Mouse (Mus musculus) neural tube, embryonic 15.5 days (tissue): ENCODE data around the gene Myb. TPM values are rescaled to one million over a fixed set of nuclear protein-coding genes. Genes with fewer than 3 reads are reported as not detected.

Source experiments
- ATAC-seq: fragments of 200-750 bp; cut with Nextera tagmentation; 2 replicates; pipeline ENCODE4 v1.8.0; 2017; ENCODE audit warnings: mild to moderate bottlenecking, moderate TSS enrichment, moderate library complexity; ENCODE audit not compliant: low FRiP score
- H3K27ac ChIP-seq: fragments of 300-500 bp; sonication (generic); replicated peaks from 2 replicates; pipeline ENCODE4 v1.5.1; 2015; ENCODE audit warnings: mild to moderate bottlenecking, inconsistent platforms
- H3K27me3 ChIP-seq: fragments of 300-500 bp; sonication (generic); replicated peaks from 2 replicates; pipeline ENCODE4 v1.6.1; 2015; ENCODE audit warnings: inconsistent platforms
- H3K36me3 ChIP-seq: fragments of 300-500 bp; sonication (generic); 2 replicates; pipeline ENCODE4 v1.6.1; 2015; ENCODE audit warnings: inconsistent platforms
- H3K4me1 ChIP-seq: fragments of 300-500 bp; sonication (generic); 2 replicates; pipeline ENCODE4 v1.6.1; 2015; ENCODE audit warnings: inconsistent platforms
- H3K4me2 ChIP-seq: fragments of 300-500 bp; sonication (generic); 2 replicates; pipeline ENCODE4 v1.6.1; 2015; ENCODE audit warnings: inconsistent platforms, mild to moderate bottlenecking, moderate library complexity
- H3K4me3 ChIP-seq: fragments of 300-500 bp; sonication (generic); replicated peaks from 2 replicates; pipeline ENCODE4 v1.5.1; 2015; ENCODE audit warnings: mild to moderate bottlenecking, inconsistent platforms
- H3K9ac ChIP-seq: fragments of 300-500 bp; sonication (generic); replicated peaks from 2 replicates; pipeline ENCODE4 v1.6.1; 2015; ENCODE audit warnings: mild to moderate bottlenecking, inconsistent platforms
- H3K9me3 ChIP-seq: fragments of 300-500 bp; sonication (generic); replicated peaks from 2 replicates; pipeline ENCODE4 v1.6.1; 2016; ENCODE audit warnings: inconsistent platforms
- WGBS: fragments of 180-500 bp; shearing (Covaris S2); methylation state at CpG from one replicate; pipeline ENCODE4 v1.1.7; 2015; ENCODE audit warnings: mixed read lengths; 5-methylcytosine and 5-hydroxymethylcytosine counted together
- polyA plus RNA-seq: library from polyadenylated mRNA; unstranded; fragments of >200 nt; fragmentation: Nextera tagmentation; extraction: Ambion mirVana; gene quantifications from 2 replicates; pipeline ENCODE4 v1.2.1, GENCODE M21; 2015

The Myb gene
- polyA plus RNA-seq, 1 experiment from 2014 or later: 1.8 TPM

DNA sequence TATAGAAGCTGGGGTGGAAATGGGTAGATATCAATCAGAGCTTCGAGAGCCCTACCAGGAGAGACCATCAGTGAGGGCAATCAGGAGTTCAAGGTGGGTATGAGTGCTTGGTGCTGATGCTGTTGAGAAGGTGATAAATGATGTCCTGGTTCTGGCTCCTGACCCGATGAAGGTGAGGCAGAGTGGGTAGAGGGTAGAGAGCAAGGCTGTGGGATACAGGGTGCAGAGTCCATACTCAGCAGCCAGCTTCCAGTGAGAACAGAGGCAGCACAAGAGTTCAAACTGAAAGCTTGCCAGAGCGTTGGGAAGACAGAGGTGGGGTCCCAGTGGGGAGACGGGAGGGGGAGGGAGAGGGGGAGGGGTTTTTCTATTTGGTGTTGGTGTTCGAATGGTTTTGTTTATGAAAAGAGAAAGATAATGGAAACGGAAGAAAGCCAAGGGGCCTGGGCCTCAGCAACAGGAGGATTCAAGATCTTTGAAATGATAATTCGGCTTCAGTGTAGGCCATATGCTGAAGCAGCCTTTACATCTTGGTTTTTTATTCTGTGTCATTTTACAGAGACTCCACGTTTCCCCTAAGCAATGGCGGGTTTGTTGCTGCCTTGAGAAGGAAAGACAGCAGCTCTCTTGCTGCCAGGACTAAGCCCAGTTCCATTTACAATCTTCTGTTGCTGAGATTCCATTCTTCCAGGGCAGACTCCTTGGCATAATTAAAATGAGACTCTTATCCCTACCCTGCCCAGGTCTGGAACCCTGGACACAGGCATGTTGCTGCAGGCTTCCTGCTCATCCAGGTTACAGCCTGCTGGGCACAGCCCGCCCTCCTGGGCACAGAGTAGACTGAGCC, 32.5 kb upstream of the Myb start:
- H3K9ac ChIP-seq: no peak overlapping the region
- ATAC-seq: no peak
- H3K4me2 ChIP-seq: no peak overlapping the region
- no peaks in the 10 kb centered on the region for H3K27me3 ChIP-seq
- no peak overlapping the region for H3K27ac ChIP-seq
- H3K36me3 ChIP-seq: no peaks in the 10 kb centered on the region
- H3K9me3 ChIP-seq: no peaks in the 10 kb centered on the region
- WGBS: 42% methylated on average over 10 of the region's 10 CpGs
- no peak overlapping the region for H3K4me3 ChIP-seq
- peaks cover 4% of the 10 kb centered on the region; the same call in 1 of the 2 replicates for H3K4me1 ChIP-seq

GRCm38 (mm10) chr10:21192436-21192835, 31.7 kb upstream of the Myb start:
- no peak overlapping the region for H3K9ac ChIP-seq
- H3K4me1 ChIP-seq: peaks cover 4% of the 10 kb centered on the region; the same call in 1 of the 2 replicates
- no peak overlapping the region for H3K27ac ChIP-seq
- no peaks in the 10 kb centered on the region for H3K9me3 ChIP-seq
- H3K4me2 ChIP-seq: no peak overlapping the region
- ATAC-seq: no peak
- H3K36me3 ChIP-seq: no peaks in the 10 kb centered on the region
- H3K27me3 ChIP-seq: 0 out of 2 replicates have a peak, but pooled peaks cover 4% of the 10 kb centered on the region
- no peak overlapping the region for H3K4me3 ChIP-seq
- WGBS: 82% methylated on average over 10 of the region's 10 CpGs

- no peak overlapping the region for H3K4me2 ChIP-seq
- 0 out of 2 replicates have a peak, but pooled peaks cover 4% of the 10 kb centered on the region for H3K27me3 ChIP-seq
- 78% methylated on average over 9 of the region's 9 CpGs for WGBS
- H3K4me3 ChIP-seq: no peak overlapping the region
- H3K36me3 ChIP-seq: no peaks in the 10 kb centered on the region
- no peaks in the 10 kb centered on the region for H3K9me3 ChIP-seq
- no peak overlapping the region for H3K9ac ChIP-seq
- no peak overlapping the region for H3K27ac ChIP-seq
- ATAC-seq: no peak
- H3K4me1 ChIP-seq: peaks cover 4% of the 10 kb centered on the region; the same call in 1 of the 2 replicates
Measured at GRCm38 (mm10) chr10:21189756-21190397, 29.1 kb upstream of the Myb start.

GRCm38 (mm10) chr10:21189275-21189601, 28.5 kb upstream of the Myb start:
- H3K4me2 ChIP-seq: peak overlapping the region; percentile 55
- H3K27ac ChIP-seq: no peak overlapping the region
- no peaks in the 10 kb centered on the region for H3K9me3 ChIP-seq
- 0 out of 2 replicates have a peak overlapping the region, but pooled peaks have one; percentile 18 for H3K9ac ChIP-seq
- H3K4me1 ChIP-seq: peaks cover 4% of the 10 kb centered on the region; the same call in 1 of the 2 replicates
- H3K27me3 ChIP-seq: 0 out of 2 replicates have a peak, but pooled peaks cover 4% of the 10 kb centered on the region
- ATAC-seq: peak; percentile 77; the same call in 1 of the 2 replicates
- no peaks in the 10 kb centered on the region for H3K36me3 ChIP-seq
- H3K4me3 ChIP-seq: peak overlapping the region; percentile 29
- WGBS: 25% methylated on average over 8 of the region's 8 CpGs

- Histone ChIP-seq H3K9me3 (no peaks in the 10 kb centered on the region), H3K4me1 (peaks cover 4% of the 10 kb centered on the region; the same call in 1 of the 2 replicates), H3K4me3 (peak overlapping the region; percentile 29), H3K36me3 (no peaks in the 10 kb centered on the region), H3K27ac (no peak overlapping the region), H3K4me2 (peak overlapping the region; percentile 55), H3K27me3 (0 out of 2 replicates have a peak, but pooled peaks cover 4% of the 10 kb centered on the region), H3K9ac (0 out of 2 replicates have a peak overlapping the region, but pooled peaks have one; percentile 39)
- 29% methylated on average over 11 of the region's 11 CpGs for WGBS
- ATAC-seq: peak; percentile 83; the same call in 1 of the 2 replicates
Measured at GRCm38 (mm10) chr10:21188564-21189274, 27.9 kb upstream of the Myb start.

DNA sequence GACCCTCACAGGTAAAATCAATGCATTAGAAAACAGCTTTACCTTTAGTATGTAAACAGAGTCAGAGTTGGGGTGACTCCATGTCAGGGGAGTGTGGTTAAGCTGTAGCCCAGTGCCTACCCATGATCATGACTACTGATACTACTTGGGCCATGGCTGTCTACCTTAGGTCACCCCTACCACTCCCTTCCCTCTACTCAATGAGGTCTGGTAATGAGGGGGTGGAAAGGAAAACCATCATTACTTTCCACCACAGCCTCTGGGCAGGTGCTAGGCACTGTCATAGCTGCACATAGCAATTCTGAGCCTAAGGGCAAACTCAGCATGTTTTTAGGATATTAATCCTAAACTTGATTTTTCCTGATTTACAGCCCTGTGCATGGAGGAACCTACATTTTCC, 27.1 kb upstream of the Myb start:
- no peak overlapping the region for H3K9ac ChIP-seq
- no peaks in the 10 kb centered on the region for H3K36me3 ChIP-seq
- H3K4me1 ChIP-seq: peaks cover 4% of the 10 kb centered on the region; the same call in 1 of the 2 replicates
- no peaks in the 10 kb centered on the region for H3K9me3 ChIP-seq
- 0 out of 2 replicates have a peak, but pooled peaks cover 4% of the 10 kb centered on the region for H3K27me3 ChIP-seq
- no peak overlapping the region for H3K27ac ChIP-seq
- H3K4me2 ChIP-seq: no peak overlapping the region
- no peak for ATAC-seq
- H3K4me3 ChIP-seq: no peak overlapping the region

GRCm38 (mm10) chr10:21186733-21187132, 25.9 kb upstream of the Myb start:
- Histone ChIP-seq H3K27ac (no peak overlapping the region), H3K9me3 (no peaks in the 10 kb centered on the region), H3K27me3 (0 out of 2 replicates have a peak, but pooled peaks cover 4% of the 10 kb centered on the region), H3K4me2 (no peak overlapping the region), H3K4me1 (peaks cover 4% of the 10 kb centered on the region; the same call in 1 of the 2 replicates), H3K4me3 (no peak overlapping the region), H3K9ac (no peak overlapping the region), H3K36me3 (no peaks in the 10 kb centered on the region)
- ATAC-seq: no peak
- 85% methylated on average over 5 of the region's 5 CpGs for WGBS

DNA sequence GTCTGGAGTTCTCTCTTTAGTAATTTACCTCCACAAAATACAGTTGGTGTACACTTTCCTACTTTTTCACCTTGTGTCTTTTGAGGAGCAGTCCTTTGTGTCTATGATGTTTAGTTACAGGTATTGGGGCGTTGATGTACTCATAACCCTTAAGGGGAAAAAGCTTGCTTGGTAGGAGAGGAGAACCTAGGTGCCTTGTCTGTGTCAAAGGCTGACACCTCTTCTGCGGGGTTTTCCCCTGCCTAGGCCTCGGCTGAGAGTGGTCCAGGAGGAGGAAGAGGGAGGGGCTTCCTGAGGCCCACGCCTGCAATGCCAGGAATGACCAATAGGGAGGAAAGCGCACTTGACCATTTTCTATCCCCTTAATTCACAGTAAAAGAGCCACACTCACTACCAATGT, 17.9 kb upstream of the Myb start:
- no peaks in the 10 kb centered on the region for H3K27me3 ChIP-seq
- no peaks in the 10 kb centered on the region for H3K4me1 ChIP-seq
- ATAC-seq: no peak
- WGBS: 46% methylated on average over 5 of the region's 5 CpGs
- H3K9me3 ChIP-seq: no peaks in the 10 kb centered on the region
- H3K9ac ChIP-seq: no peak overlapping the region
- no peak overlapping the region for H3K4me2 ChIP-seq
- no peak overlapping the region for H3K27ac ChIP-seq
- no peak overlapping the region for H3K4me3 ChIP-seq
- no peaks in the 10 kb centered on the region for H3K36me3 ChIP-seq

DNA sequence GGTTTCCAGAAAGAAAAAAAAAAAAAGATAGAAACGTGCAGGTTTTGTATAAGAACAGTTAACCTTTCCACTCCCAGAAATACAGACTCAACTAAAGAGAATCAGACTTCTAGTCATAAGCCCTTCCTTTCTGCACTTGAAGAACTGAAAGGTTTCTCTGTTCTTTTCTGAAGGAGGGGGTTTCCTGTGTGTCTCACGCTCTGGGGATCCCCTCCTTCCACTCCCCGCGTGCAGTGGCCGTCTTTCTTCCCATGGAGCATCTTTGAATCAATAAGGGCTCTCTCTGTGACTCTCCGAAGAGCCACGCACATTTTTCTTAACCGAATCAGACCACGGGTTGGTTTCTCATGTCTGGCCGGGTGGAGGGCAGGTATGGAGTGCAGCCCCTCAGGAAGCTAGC, 17.5 kb upstream of the Myb start:
- Histone ChIP-seq H3K27ac (no peak overlapping the region), H3K9me3 (no peaks in the 10 kb centered on the region), H3K4me2 (no peak overlapping the region), H3K36me3 (no peaks in the 10 kb centered on the region), H3K27me3 (no peaks in the 10 kb centered on the region), H3K4me1 (no peaks in the 10 kb centered on the region), H3K4me3 (no peak overlapping the region), H3K9ac (no peak overlapping the region)
- WGBS: 81% methylated on average over 10 of the region's 10 CpGs
- ATAC-seq: no peak

GRCm38 (mm10) chr10:21172650-21173200, 11.9 kb upstream of the Myb start:
- H3K36me3 ChIP-seq: no peaks in the 10 kb centered on the region
- H3K4me1 ChIP-seq: no peaks in the 10 kb centered on the region
- no peak overlapping the region for H3K4me3 ChIP-seq
- 85% methylated on average over 4 of the region's 4 CpGs for WGBS
- ATAC-seq: no peak
- H3K27me3 ChIP-seq: no peaks in the 10 kb centered on the region
- no peaks in the 10 kb centered on the region for H3K9me3 ChIP-seq
- H3K27ac ChIP-seq: no peak overlapping the region
- no peak overlapping the region for H3K4me2 ChIP-seq
- H3K9ac ChIP-seq: no peak overlapping the region

DNA sequence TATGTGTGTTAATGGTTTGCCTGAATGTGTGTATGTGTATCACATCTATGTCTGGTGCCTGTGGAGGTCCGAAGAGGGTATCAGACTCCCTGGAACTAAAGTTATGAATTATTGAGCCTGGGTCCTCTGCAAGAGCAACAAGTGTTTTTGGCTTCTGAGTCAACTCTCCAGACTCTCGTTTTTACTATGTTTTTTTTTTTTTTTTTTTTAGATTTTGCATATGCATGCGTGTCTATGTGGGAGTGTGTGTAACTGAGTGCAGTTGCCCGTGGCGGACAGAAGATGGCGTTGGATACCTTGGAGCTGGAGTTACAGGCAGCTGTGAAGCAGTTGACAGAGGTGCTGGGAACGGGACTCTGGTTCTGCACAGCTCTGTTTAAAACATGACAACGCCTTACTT, 7.7 kb upstream of the Myb start:
- Histone ChIP-seq H3K36me3 (no peaks in the 10 kb centered on the region), H3K27me3 (0 out of 2 replicates have a peak, but pooled peaks cover 6% of the 10 kb centered on the region), H3K4me1 (no peaks in the 10 kb centered on the region), H3K9me3 (no peaks in the 10 kb centered on the region), H3K4me3 (no peak overlapping the region), H3K27ac (no peak overlapping the region), H3K9ac (no peak overlapping the region), H3K4me2 (no peak overlapping the region)
- 94% methylated on average over 8 of the region's 8 CpGs for WGBS
- ATAC-seq: no peak
